Mouse (Mus musculus): ENCODE measurements around the gene Wwc2.
"Not testable (repeated sequence)": the region's sequence is repeated elsewhere in the genome, so short reads cannot be mapped to it uniquely, and the experiment has no call there.

Gene Wwc2

GRCm38 (mm10) chr8:47867067-47867466, 123.7 kb downstream of the Wwc2 start:
- peak; percentile 74 for ATAC-seq (ENCODE audit: insufficient number of reproducible peaks, low FRiP score, low TSS enrichment)

GRCm38 (mm10) chr8:47866568-47866967, 124.2 kb downstream of the Wwc2 start:
- no peak for ATAC-seq (ENCODE audit: insufficient number of reproducible peaks, low FRiP score, low TSS enrichment)

GRCm38 (mm10) chr8:47859259-47859658, 131.5 kb downstream of the Wwc2 start:
- no peak for ATAC-seq (ENCODE audit: insufficient number of reproducible peaks, low FRiP score, low TSS enrichment)

- ATAC-seq (ENCODE audit: insufficient number of reproducible peaks, low FRiP score, low TSS enrichment), result peak; percentile 9; the same call in 1 of the 2 replicates
Measured at GRCm38 (mm10) chr8:47853356-47853755, 137.4 kb downstream of the Wwc2 start.

GRCm38 (mm10) chr8:47852737-47853136, 138.0 kb downstream of the Wwc2 start:
- ATAC-seq (ENCODE audit: insufficient number of reproducible peaks, low FRiP score, low TSS enrichment), result no peak

- no peak for ATAC-seq (ENCODE audit: insufficient number of reproducible peaks, low FRiP score, low TSS enrichment)
Measured at GRCm38 (mm10) chr8:47851824-47852502, 138.8 kb downstream of the Wwc2 start.

- no peak for ATAC-seq (ENCODE audit: insufficient number of reproducible peaks, low FRiP score, low TSS enrichment)
Measured at GRCm38 (mm10) chr8:47849842-47850241, 140.9 kb downstream of the Wwc2 start.

GRCm38 (mm10) chr8:47847931-47848330, 142.8 kb downstream of the Wwc2 start:
- no peak for ATAC-seq (ENCODE audit: insufficient number of reproducible peaks, low FRiP score, low TSS enrichment)

- ATAC-seq (ENCODE audit: insufficient number of reproducible peaks, low FRiP score, low TSS enrichment), result no peak
Measured at GRCm38 (mm10) chr8:47847161-47847560, 143.6 kb downstream of the Wwc2 start.

GRCm38 (mm10) chr8:47845956-47846355, 144.8 kb downstream of the Wwc2 start:
- no peak for ATAC-seq (ENCODE audit: insufficient number of reproducible peaks, low FRiP score, low TSS enrichment)

GRCm38 (mm10) chr8:47843651-47844050, 147.1 kb downstream of the Wwc2 start:
- no peak for ATAC-seq (ENCODE audit: insufficient number of reproducible peaks, low FRiP score, low TSS enrichment)

GRCm38 (mm10) chr8:47843063-47843462, 147.7 kb downstream of the Wwc2 start:
- ATAC-seq (ENCODE audit: insufficient number of reproducible peaks, low FRiP score, low TSS enrichment), result no peak

GRCm38 (mm10) chr8:47833944-47834343, 156.8 kb downstream of the Wwc2 start:
- ATAC-seq (ENCODE audit: insufficient number of reproducible peaks, low FRiP score, low TSS enrichment), result no peak

GRCm38 (mm10) chr8:47832616-47833015, 158.1 kb downstream of the Wwc2 start:
- no peak for ATAC-seq (ENCODE audit: insufficient number of reproducible peaks, low FRiP score, low TSS enrichment)

- ATAC-seq (ENCODE audit: insufficient number of reproducible peaks, low FRiP score, low TSS enrichment), result no peak
Measured at GRCm38 (mm10) chr8:47826911-47827310, 163.8 kb downstream of the Wwc2 start.

GRCm38 (mm10) chr8:47825596-47825995, 165.1 kb downstream of the Wwc2 start:
- no peak for ATAC-seq (ENCODE audit: insufficient number of reproducible peaks, low FRiP score, low TSS enrichment)

- ATAC-seq (ENCODE audit: insufficient number of reproducible peaks, low FRiP score, low TSS enrichment), result no peak
Measured at GRCm38 (mm10) chr8:47824182-47824581, 166.5 kb downstream of the Wwc2 start, which contains the start of gene Cldn22. TSS of gene Cldn22 (plus strand) at chr8:47824482.

GRCm38 (mm10) chr8:47823777-47824176, 166.9 kb downstream of the Wwc2 start:
- no peak for ATAC-seq (ENCODE audit: insufficient number of reproducible peaks, low FRiP score, low TSS enrichment)

- ATAC-seq (ENCODE audit: insufficient number of reproducible peaks, low FRiP score, low TSS enrichment), result not testable (repeated sequence)
Measured at GRCm38 (mm10) chr8:47822541-47822940, 168.2 kb downstream of the Wwc2 start.

- no peak for ATAC-seq (ENCODE audit: insufficient number of reproducible peaks, low FRiP score, low TSS enrichment)
Measured at GRCm38 (mm10) chr8:47821843-47822242, 168.9 kb downstream of the Wwc2 start, which contains the start of gene Cldn24. TSS of gene Cldn24 (plus strand) at chr8:47822143.

GRCm38 (mm10) chr8:47820914-47821772, 169.6 kb downstream of the Wwc2 start:
- ATAC-seq (ENCODE audit: insufficient number of reproducible peaks, low FRiP score, low TSS enrichment), result no peak
